Mouse (Mus musculus): ENCODE data around the gene Fam213b.

Fam213b gene

DNA sequence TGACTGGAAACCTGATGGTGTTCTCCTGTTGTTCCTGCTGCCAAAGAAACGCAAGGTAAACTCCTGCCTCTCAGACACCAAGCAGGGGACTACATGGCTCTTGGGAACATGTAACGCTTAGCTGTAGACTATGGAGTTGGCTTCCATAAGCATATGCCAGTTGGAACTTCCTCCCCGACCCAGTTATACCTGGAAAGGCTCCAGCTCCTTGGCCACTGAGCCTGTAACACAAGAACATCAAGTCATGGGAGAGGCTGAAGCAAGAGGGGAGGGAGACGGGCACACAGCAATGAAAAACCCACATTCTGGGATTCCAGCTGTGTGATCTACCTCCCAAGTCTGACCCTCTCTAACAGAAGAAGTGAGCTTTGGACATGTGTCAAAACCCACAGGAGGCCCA is 23.4 kb upstream of the Fam213b start:
- no peak for DNase-seq

DNA sequence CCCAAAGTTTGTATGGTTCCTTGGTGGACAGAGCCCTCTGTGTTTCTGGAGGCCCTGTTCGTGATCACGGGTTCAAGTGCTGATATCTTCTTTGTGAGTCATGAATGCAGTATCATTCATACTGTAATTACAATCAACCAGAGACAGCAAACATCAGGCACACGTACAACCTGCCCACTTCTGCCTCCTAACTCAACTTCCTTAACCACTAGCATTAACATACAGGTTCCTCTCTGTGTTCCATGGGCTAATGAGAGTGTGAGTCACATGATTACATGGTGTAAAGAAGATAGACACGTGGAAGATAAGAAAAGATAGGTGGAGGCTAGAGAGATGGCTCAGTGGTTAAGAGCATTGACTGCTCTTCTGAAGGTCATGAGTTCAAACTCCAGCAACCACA is 17.7 kb upstream of the Fam213b start:
- DNase-seq, result no peak

- DNase-seq, result no peak
Observed at GRCm38 (mm10) chr4:154915286-154915685, 16.4 kb upstream of the Fam213b start.

- DNase-seq, result no peak
Observed at GRCm38 (mm10) chr4:154914707-154915106, 15.8 kb upstream of the Fam213b start.

DNA sequence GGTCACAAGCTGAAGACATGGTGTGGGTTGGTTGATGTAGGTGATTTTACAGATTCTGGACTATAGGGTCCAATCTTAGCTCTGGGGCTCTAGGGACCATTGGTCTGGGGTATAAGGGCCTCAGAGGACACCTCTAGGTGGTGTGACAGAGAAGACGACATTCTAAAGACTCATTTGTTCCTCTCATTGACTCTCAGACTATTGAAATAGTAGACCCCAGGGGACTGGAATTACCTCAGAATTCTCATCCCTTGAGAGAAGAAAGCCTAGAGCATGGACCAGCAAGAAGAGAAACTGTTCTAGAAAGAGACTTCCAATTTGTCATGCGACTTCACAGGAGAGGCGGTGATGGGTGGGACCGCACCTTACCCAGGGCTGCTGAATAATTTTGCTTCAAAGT is 15.3 kb upstream of the Fam213b start:
- no peak for DNase-seq

GRCm38 (mm10) chr4:154913845-154914244 is 14.9 kb upstream of the Fam213b start:
- DNase-seq, result no peak

DNA sequence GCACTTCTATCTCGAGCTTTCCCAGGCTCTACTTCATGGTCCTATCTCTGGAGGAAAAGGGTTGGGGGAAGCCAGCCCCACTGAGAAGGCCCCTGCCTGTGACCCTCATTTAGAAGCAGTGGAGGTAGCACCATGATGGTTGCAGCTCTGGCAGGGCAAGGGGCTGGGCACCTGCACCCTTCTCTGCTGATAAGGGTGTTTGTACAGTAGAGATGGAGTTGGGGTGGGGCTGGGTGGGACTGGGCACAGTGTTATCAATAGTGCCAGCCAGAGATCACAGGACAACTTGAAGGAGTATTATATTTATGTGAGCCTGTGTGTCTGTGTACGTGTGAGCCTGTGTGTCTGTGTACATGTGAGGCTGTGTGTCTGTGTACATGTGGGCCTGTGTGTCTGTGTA is 12.7 kb upstream of the Fam213b start:
- DNase-seq, result no peak

DNA sequence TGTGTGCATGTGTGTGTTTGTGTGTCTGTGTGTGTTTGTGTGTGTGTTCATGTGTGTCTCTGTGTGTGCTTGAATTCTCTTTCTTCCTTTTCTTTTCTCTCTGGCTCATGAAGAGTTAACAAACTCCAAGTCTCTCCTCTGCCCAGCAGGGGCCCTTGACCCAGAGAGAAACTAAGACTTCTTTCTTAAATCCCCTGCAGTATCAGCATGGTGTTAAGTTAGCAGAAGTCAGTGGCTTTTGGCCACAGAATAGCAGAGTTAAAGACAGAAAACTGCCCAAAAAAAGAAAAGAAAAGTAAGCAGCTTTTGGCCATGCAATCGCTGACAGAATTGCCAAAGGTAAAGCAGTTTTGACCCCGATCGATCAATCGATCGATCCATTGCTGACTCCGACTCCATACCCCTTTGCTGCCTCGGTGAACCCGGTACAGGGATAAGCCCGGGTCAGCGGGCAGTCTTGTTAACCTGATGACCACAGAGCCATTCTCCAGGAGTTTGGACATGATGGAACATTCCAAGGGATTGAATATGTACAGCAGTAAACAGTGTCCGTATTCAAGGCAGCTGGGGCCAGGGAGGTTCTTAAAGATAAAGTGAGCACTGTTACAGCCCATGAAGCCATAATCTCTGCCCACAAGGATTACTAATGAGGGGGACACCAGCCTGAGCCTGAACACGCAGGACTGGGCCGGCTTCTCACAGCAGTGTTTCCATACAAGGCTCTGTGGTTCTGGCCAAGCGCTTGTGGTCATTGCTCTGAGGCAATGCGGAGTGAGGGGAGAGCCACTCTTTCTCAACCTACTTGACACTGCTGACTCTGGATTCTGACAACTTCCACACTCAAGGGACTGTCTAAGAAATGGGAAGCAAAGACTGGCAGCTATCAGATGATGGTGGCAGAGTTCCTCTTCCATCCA is 11.9 kb upstream of the Fam213b start:
- no peak for DNase-seq

DNA sequence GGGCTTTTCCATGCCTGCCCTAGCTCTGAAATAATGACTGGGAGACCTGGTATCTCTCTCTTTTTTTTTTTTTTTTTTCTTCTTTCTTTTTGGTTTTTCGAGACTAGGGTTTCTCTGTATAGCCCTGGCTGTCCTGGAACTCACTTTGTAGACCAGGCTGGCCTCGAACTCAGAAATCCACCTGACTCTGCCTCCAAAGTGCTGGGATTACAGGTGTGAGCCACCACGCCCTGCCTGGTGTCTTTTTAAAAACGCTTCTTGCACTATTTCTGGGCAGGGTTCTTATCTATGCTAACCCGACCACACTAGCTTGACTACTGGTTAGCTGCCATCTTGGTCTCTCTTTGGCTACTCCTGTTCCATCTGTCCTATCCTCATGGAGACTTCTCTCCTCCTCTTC is 9.6 kb upstream of the Fam213b start:
- DNase-seq, result no peak

GRCm38 (mm10) chr4:154907833-154908232 is 8.9 kb upstream of the Fam213b start:
- DNase-seq, result peak; percentile 78

- DNase-seq, result peak; percentile 89
Observed at GRCm38 (mm10) chr4:154904185-154905071, 5.5 kb upstream of the Fam213b start.

GRCm38 (mm10) chr4:154902371-154902770 is 3.4 kb upstream of the Fam213b start:
- no peak for DNase-seq

DNA sequence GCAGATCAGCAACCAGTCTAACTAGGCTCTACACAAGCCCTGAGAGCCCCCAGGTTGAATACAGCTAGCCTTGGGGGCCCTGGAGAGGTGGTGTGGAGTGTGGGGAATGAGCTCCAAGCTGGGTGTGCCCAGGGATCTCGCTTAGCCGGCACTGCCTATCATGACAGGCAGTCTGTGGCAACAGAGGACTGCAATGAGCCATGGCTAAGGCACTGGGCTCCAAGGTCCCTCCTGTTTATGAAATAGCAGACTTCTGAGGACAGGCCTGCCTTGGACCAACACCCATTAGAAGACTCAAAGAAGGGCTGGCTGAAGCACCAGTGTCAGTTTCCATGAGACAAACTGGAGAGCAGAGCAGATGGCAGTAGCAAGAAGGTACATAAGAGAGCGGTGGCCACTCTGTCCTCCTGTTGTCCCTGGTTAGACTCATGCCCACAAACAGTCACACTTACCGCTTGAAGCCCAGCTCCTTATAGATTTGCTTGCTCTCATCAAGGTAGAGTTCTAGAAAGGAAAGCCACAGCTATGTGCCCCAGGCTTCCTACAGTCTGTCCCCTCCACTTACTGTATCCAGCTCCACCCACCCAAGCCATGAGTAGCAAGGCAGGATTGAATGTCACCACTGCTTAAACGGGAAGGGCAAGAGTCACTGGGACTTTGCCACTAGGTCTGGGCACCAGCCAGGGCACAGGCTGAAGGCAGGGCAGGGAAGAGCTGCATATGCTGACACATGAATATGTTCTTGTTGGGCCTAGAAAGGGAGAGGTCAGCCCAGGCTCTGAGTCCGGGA is 1.1 kb downstream of the Fam213b start:
- DNase-seq, result no peak

- no peak for DNase-seq
Observed at GRCm38 (mm10) chr4:154895549-154895948, 3.4 kb downstream of the Fam213b start.

GRCm38 (mm10) chr4:154890887-154891286 is 8.0 kb downstream of the Fam213b start:
- DNase-seq, result no peak

DNA sequence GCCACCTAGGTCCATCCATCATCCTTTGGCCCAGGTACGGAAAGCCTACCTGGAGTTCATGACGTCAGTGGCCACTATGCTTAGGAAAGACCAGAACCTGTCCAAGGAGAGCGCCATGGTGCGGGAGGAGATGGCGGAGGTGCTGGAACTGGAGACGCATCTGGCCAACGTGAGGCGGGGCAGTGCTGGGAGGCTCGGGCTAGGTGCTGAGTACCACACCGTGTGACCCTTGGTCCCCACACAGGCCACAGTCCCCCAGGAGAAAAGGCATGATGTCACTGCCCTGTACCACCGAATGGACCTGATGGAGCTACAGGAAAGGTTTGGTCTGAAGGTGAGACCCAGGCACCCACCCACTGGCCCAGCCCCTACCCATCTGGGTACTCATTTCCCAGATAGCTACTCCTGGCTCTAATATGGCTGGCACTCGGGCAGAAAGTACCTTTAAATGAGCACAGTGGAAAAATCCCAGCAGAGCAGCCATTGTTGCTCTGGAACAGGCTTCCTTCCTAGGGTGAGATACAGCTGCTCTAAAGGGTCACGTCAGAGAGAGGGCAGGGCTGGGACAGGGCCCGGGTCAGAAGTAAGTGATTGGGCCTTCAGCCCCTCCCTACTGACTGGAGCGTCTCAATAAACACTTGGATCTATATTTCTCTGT is 11.2 kb downstream of the Fam213b start:
- DNase-seq, result no peak

- DNase-seq, result no peak
Observed at GRCm38 (mm10) chr4:154886876-154887592, 11.9 kb downstream of the Fam213b start.

DNA sequence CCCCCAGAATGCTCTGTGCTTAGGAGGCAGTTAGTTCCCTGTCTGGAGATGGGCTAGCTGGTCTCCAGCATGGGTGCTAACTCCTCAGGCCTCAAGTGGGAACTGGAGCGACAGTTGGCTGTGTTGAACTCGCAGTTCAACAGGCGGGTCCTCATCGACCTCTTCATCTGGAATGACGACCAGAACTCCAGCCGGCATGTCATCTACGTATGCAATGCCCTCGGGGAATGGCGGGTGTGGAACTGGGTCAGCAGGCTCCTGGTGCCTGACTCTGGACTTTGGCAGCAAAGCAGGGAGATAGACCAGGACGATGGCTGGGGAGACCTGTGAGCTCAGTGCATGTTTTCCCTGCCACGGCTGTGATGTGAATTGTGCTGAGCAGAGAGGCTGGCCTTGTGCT is 13.5 kb downstream of the Fam213b start:
- no peak for DNase-seq

DNA sequence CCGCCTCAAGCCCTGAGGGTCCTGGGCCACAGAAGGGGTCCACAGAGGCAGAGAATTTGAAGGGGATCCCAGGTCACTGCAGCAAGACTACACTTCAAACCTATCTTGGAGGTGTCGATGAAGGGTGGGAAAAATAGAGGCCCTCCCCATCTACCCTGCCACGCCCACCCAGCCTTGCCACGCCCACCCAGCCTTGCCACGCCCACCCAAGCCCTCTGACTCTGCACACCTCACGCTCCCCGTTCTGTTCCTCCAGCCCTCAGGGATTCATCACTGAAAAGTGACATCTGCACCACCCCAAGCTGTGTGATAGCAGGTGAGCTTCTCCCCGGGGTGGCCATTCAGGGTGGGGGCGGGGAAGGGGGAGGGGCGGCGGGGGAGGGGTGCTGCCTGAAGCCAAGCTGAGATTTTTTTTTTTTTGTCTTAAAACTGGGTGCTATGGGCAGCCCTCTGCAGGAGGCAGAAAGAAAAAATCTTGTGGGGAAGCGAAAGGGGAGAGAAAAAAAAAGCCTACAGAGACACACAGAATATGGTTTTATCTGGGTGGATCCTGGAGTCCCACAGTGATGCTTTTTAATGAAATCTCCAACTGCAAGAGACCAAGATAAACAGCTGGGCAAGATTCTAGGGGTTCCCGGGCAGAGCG is 16.8 kb downstream of the Fam213b start:
- no peak for DNase-seq

GRCm38 (mm10) chr4:154880730-154881129 is 18.2 kb downstream of the Fam213b start:
- DNase-seq, result no peak

DNA sequence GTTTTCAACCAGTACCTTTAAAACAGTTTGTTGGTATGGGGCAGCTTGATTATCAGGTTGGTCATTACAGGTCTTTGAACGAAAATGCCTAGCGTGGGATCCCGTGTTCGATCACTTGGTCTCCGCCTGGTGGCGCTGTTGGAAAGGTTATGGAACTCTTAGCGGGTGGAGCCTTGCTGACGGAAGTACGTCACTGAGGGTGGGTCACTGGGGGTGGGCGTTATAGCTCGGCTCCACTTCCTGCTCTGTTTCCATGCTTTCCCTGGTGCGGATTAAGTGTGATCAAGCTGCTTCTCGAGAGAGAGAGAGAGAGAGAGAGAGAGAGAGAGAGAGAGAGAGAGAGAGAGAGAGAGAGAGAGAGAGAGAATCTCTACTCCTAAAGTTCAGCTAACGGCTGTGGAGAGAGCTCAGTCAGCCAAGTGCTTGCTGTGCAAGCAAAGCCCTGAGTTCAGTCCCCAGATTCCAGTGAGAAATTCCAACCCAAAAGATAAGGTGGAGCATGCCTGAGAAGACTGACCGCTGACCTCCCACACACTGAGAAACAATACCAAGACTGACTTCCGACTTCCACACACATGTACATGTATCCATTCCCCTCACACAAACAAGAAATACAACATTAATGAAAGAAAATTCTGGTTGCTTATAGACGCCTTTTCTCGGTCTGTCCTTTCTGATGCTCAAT is 20.9 kb downstream of the Fam213b start:
- DNase-seq, result peak; percentile 92
